Mouse (Mus musculus): ENCODE measurements around the gene Acot7.

Acot7 gene

DNA sequence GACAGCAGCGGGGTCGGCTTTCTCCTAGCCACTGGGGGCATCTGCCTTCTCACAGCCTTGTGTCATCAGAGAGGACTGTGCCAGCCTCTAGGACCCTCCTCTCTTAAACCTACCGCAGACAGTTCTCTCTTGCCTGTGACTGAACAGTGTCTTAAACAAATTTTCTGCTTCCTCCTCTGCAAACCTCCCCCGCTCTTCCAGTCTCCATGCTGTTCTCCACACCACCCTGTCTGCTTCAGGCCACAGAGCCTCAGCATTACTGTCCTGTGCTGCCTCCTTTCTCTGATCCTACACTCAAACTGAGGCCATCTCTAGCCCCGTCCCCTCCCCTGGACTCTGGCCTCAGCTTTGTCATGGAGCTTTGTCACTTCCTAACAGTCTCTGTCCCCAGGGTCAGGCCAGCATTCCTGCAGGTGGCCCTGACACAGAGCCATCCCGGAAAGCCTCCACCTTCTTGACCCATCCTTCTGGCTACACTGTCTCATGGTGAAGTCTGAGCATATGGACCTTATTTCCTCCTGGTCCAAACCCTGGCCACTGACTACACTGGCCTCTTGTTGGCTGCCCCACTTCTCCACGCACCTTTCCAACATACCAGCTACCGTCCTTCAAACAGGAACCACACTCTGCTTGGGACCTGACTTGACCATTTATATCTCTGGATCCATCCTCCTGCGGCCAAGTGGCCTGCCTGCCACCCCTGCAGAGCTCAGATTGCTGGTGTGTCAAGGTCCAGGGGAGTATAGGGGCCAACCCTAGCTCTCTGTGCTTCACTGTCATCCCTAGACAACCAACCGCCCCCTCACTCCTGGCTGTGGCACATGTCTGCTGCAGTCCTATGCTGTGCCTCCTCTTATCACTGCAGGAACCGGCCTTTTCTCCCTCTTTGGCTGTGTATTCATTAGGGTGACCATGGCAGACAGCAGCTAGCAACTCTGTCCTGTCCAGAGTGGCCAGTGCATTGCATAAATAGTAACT, 66.9 kb downstream of the Acot7 start:
- no peak for DNase-seq (ENCODE audit: low spot score)

DNA sequence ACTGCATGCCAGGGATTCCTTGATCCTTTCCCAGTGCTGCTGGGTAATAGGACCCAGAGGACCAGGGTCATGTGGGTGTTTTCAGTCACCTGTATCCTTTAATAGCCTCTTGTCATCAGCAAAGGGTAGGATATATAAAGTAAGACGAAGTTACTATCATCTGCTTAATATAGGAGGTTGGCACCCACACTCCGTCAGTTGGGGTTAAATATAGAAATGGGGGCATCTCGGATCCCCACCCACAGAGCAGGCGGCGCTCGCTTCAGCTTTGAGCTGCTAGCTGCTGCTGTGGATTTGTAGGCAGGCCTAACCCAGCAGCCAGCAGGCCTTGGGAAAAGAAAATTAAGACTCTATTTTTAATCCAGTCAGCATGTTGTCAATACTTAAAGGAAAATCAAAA, 68.1 kb downstream of the Acot7 start:
- no peak for DNase-seq (ENCODE audit: low spot score)

DNA sequence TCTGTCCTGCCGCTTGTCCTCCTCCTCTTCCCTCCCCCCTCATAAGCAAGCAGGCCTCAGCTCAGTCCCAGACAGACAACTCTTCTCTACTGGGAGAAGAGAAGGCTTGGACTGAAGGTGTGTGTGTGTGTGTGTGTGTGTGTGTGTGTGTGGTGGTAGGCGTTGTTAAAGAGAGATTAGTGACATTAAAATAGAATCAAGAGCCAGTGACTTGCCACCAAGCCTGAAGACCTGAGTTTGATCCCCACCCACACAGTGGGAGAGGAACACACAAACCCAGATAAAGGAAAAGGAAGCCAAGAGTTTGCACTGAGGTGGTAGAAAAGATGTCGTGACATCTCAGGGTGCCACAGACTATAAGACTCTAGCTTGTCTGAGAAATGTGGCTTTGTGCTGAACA, 69.3 kb downstream of the Acot7 start:
- DNase-seq (ENCODE audit: low spot score), result no peak

DNA sequence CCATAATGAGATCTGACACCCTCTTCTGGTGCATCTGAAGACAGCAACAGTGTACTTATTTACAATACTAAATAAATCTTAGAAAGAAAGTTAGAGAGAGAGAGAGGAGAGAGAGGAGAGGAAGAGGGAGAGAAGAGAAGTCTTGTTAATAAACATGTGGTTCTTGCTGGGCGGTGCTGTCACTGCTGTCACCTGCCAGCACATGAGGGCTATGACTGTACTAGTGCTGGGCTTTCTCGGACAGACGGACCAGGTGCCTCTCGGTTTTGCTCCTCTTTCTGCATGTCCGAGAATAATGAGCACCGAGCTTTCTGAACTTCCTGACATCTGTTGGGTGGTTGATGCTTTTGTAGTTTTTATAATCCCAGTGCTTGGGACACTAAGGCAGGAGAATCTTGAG, 72.7 kb downstream of the Acot7 start:
- DNase-seq (ENCODE audit: low spot score), result no peak

DNA sequence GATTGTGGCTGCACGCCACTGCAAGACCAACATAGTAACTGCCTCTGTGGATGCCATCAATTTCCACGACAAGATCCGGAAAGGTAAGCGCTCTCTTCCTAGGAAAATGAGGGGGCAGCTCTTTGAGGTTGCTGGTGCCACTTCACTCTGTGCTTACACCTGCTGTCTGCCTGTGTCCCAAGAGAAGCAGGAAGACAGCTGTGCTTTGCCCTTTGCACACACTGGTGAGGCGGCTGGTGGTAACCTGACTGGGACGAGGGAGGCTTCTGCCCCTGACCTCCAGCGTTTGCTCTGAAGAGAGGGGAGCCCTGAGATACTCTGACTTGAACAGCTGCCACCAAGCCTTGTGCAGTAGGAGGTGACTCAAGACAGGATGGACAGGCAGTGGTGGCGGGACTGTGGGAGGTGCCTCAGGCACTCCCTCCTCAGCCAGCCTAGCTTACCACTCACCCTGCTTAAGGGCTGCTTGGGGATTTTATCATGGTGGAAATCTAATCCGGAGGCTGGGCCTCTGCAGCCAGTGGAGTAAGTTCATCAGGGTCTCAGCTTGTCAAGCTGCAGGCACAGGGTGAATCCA, 75.3 kb downstream of the Acot7 start:
- DNase-seq (ENCODE audit: low spot score), result no peak

DNA sequence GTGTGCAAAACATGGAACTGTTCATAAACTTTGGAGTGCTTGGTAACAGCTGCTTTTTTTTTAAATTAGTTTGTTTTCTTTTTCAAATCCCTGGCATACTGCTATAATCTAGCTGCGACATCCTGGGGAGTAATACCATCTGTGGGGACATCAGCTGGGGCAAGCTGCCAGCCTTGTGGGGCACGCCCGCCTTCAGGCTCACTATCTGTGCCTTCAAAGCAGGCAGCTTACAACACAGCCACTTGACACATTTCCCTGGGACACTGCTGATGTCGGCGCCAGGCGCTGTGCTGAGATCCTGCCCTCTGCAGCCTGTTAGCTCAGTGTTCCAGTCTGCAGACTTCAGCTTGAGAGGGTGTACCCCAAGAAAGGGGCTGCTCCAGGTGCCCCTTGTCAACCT, 79.1 kb downstream of the Acot7 start:
- DNase-seq (ENCODE audit: low spot score), result peak; percentile 56

DNA sequence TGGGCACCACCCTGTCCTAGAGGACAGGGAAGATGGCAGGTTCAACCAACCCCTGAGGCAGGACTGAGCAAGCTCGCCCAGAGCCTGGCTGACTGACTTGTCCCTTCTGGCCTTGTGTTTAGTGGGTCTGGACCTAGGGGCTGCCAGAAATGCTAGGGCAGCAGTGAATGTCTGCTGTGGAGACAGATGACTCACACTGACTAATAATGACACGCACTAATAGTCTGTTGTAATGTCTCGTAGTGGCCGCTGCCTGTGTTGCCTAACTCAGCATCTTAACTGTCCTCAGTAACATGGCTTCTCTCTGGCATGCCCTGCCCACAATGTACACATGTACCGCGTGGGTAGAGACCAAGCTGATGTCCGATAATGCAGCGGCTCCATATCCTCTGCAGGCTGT, 82.5 kb downstream of the Acot7 start:
- no peak for DNase-seq (ENCODE audit: low spot score)

DNA sequence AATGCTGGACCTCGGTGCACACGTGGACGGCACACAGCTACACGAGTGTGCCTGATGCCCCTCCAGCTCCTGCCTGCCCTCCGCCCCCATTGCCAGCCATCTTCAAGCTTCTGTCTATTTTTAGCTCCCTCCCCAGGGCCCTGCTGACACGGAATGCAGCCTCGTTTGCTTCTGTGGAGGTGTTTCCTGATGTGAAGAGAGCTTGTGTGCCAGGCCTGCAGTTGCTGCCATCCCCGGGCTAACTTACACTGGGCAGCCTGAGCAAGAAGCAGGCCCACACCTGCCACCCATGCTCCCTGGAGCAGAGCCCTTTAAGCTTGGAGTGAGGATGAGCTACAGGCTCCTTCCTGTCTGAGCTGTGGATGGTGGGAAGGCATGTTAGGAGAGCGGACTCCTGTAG, 84.3 kb downstream of the Acot7 start:
- DNase-seq (ENCODE audit: low spot score), result no peak

DNA sequence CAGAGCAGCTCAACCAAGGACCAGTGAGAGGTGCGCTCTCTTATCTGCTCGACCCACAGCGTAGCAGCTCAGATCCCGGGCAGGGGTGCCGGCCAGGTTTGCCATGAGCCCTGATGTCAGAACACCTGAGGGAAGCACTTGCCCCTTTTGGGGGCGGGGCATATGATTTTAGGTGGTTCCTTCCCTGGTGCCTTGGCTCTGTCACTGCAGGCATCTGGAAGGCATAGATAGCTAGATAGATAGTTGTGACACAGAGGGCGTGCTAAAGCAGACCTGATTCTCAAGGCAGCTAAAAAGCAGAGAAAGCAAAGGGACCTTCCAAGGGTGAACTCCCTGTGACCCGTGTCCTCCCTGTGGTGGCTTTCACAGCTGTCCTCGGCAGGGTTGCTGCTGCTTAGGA, 85.2 kb downstream of the Acot7 start:
- DNase-seq (ENCODE audit: low spot score), result no peak

DNA sequence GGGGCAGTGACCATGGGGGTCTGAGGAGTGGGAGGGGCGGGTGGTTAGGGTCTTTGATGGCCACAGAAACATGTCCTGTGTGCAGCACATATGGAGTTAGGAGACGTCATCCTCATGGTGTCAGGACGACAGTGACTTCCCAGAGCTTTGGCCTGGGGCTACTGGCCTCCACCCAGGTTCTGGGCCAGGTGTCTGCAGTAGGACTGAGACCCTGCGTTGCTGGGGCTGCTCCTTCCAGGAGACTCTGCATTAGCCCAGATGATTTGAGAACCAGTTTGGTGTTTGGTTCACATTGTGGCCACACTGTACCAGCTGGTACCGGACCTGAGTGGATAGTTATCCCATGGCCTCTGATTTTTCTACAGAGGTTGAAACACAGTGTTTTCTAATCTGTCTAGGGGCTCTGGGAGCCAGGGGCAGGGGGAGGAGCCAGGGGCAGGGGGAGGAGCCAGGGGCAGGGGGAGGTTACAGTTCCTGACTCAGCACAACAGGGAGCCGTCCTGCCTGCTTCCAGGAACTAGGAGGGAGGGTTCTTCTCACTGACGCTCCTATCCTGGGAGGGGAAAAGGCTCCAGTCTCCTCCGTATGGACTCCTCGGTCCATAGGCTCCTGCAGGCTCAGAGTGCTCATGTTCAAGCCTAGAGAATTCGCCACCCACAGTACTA, 85.7 kb downstream of the Acot7 start:
- DNase-seq (ENCODE audit: low spot score), result no peak

DNA sequence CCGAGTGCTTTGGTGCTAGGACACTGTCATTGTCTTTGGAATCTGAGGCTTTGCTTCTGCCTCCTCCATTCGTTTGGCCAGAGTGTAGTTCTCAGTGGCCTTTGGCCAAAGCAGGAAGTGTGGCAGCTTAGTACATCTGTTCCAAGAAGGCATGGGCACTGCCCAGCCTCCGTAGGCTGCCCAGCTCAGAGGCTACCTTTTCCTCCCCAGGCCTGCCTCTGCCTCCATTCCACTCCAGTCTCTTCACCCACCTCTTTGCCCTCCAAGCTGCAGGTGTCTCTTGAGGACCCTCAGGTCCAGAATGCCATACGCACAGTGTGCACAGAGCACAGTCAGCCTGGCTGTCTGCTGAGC, 86.2 kb downstream of the Acot7 start:
- DNase-seq (ENCODE audit: low spot score), result no peak

DNA sequence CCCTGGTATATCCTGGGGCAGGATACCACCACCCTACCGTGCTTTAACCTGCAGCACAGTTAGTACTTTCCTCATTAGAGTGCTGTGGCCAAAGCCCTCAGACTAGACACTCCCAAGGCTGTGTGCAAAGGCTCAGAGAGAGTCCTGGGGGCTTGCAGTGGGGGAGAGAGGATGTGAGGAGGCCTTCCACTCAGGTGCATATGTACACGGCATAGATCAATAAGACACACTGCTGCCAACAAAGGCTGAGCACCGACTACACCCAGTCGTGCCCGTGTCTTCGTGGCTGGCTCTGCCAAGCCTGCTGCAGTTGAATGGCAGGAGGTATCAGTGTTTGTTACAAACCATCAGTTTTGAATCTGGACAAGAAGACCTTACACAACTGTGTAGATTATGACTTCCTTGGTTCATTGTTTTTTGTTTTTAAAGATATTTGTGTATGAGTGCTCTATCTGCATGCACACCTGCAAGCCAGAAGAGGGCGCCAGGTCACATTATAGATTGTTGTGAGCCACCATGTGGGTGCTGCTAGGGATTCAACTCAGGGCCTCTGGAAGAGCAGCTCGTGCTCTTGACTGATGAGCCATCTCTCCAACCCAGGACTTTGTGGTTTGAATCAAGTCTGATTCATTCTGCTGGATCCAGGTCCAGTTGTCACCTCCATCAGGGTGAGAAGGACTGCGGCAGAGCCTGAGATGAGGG, 87.1 kb downstream of the Acot7 start:
- DNase-seq (ENCODE audit: low spot score), result no peak

DNA sequence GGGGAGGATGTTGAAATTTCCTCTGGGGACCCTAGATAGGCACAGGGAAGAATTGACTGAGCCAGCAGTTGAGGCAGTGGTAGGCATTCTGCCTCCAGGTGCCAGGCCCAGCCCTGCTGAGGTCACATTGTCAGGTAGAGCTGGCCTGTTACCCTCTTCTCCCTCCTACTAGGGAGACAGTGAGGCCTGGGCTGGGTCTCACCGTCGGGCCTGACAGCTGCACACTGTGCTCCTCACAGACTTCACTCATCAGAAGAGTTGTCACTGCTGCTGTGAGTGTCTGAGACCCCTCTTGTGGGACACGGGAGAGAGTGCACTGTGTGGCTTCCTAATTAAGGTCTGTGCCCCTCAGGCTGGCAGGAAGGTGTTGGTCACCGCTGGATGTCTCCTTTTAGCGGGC, 87.9 kb downstream of the Acot7 start:
- no peak for DNase-seq (ENCODE audit: low spot score)

DNA sequence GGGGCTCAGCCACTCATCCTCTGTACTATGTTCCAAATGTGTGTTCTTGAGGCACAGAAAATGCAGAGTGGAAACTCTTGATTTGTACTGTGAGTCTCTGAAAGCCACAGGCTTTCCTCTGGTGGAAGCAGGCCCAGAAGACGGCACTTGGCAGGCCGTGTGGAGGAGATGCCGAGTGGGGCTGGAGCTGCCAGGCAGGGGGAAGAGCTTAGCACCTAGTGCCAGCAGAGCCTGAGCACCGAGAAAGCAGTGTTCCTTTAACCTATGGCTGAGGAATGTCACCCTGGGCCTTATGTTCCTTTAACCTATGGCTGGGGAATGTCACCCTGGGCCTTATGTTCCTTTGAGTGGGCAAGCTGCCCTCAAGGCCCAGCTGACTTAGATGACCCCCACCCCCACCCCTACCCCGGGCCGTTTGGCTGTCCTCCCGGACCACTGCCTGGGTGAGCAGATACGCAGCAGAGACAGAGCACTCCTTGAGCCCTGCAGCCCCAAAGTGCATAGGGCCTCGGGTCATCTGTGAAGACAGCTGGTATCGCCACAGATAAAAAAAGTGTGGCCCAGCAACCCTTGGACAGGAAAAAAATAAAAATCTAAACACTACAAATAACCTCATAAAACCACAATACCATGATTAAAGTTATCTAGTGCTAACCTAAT, 88.4 kb downstream of the Acot7 start:
- DNase-seq (ENCODE audit: low spot score), result no peak

DNA sequence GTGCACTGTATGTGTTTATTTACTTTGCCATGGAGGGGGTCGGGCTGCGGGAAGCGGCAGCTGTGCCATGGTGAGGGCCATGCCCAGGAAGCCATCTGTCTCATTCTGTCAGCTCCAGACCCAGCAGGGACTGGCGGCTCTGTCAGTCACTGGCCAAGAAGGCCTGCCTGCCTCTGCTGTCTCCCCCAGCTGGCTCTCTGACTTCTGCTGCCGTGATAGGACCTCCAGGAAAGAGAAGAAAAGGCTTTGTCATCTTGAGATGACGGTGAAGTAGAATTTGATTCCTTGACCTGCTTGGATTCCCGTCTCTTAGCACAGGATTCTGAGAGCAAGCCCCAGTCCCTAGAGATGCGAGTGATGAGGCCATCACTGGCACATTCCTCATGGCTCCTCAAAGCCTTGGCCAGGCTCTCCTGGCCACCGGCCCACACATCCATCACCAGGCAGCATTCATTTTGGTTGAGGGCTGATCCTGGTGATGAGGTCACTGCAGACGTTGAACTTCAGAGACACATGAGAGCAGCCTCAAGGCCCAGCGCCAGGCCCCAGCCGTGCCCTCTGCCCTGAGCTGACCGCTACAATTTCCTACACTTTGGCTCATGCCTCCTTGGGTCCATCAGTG, 89.9 kb downstream of the Acot7 start:
- no peak for DNase-seq (ENCODE audit: low spot score)

DNA sequence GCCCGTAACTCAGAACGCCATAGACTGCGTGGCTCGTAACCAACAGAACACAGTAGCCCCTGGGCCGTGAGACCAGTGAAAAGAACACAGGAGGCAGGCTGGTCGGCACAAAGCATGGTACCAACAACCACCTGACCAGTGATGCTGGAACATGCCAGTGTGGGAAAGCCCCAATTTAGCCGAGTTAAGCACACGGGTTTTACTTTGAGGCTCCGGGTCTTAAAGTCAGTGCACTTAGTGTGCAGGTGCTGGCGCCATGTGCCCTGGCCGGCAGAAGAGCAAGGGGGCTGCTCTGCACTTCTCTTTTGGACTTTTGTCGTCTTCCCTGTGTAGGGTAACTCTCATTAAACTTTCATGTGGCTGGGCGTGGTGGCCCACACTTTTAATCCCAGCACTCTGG, 92.0 kb downstream of the Acot7 start:
- DNase-seq (ENCODE audit: low spot score), result no peak

DNA sequence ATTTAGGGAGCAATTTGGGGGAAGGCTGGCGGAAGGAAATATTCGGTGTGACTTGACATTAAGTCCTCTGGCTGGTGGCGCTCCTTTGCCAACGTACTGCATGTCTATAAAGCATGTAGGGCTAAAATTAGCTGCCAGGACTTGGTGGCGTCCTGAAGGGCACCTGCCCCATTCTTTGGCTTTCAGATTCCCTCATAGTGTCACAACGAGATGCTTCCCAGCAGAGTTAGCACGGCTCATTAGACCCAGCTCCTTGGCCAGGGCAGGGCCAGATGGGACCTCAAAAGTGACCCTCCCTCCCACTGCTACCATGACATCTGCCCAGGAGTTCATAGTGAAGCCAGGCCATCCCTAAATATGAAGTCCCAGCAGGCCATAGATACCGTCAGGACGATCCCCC, 92.7 kb downstream of the Acot7 start:
- no peak for DNase-seq (ENCODE audit: low spot score)

DNA sequence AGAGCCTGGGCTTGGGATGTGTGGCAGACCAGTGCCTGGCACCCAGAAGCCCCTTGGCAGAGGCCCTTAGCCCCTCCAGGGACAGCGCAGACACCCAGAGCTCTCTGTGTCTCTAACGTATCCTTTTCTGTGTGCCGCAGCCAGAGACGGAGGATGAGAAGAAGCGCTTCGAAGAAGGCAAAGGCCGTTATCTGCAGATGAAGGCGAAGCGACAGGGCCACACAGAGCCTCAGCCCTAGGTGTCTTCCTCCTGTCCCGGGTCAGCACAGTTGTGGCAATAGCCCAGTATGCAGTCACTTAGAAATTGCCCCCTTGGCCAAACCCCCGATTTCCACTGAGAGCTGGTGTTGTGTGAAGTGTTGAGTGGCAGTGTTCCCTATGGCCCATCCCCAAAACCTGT, 93.4 kb downstream of the Acot7 start:
- no peak for DNase-seq (ENCODE audit: low spot score)

DNA sequence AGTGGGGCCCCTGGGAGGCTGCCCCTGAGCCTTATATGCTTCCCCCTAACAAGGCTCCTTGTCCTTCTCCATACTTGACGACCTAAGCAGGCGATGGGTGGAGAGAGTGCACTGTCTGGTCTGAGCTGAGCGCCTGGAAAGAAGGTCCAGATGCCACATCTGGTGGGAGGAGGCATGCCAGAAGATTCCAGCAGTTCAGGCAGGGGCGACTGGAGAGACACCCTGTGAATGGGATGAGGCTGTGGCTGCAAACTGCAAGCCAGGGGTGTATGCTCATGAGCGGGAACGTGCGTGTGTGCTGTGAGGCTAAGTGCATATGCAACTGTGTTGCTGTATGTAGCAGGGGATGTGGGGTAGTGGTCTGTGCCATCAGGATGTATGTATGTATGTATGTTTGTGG, 94.1 kb downstream of the Acot7 start:
- DNase-seq (ENCODE audit: low spot score), result no peak

DNA sequence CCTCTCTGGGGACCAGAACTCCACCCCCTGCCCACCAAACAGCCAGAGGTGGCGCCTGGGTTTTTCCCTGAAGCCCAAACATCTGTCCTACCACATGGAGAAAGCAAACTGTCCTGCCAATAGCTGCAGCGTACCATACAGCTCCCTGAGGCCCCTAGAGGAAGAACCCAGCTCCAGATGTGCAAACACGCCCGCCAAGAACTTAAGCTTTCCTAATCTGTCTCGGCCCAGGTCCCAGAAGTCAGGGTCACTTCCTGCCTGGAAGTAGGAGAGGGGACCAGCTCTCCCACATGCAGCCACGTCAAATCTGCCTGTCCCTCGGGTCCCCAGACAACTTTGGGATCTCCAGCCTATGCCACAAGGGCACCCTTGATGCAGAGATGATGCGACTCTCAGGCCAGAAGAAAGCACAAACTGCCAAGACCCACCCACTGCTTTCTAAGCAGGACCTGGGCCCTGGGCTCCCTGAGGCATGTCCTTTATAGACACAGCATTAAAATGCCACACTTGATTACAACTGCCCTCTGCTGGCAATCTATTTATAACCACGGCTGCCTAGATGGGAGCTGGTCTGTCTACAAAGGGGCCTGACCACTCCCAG, 94.6 kb downstream of the Acot7 start:
- peak; percentile 53 for DNase-seq (ENCODE audit: low spot score)

DNA sequence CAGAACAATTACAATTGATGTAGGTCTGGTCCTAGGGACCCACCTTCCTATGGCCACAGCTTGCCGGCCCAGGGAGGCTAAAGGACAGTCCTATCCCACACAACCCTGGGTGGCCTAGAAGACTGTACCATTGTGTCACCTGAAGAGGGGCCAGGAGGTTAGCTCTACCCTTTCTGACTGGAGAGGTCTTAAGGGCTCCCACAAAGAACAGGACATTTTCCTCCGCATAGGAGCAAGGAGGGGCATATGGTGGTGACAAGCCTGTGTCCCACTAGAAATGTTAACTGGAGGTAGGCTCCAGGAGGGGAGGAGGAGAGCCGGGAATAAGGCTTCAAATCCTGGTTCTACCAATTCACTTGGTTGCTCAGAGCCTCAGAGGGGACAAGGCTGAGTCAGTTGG, 95.3 kb downstream of the Acot7 start:
- no peak for DNase-seq (ENCODE audit: low spot score)

Measured in urinary bladder, postnatal 25 days (tissue).